Mouse (Mus musculus): ENCODE measurements around the gene Fstl4.

DNA sequence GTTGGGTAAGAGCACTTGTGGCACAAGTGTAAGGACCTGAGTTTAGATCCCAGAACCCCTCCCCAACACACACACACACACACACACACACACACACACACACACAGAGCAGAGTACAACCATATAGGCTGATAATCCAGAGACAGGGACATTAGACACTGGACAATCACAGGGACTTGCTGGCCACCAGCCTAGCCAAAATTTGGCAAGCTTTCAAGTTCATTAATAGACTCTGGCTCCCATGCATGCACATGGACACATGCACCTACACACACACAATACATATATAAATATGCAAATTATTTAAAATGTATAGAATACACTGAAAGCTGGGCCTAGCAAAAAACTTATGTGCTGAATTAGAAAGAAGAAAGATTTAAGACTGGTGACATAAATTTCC lies 24.0 kb upstream of the Fstl4 start:
- TF ChIP-seq CTCF (IDR thresholded peaks at IDR 0.05; ENCODE audit: low read depth): no peak
- TF ChIP-seq EP300 (IDR thresholded peaks at IDR 0.05; ENCODE audit: low read depth): no peak

Data from liver, postnatal 0 days (tissue).